Mouse (Mus musculus) regulatory T cell (primary cell): Measurements from ENCODE around the gene Arhgap31.

Experiments
- in situ Hi-C: fragments of 300-600 bp; cut with MboI, MseI; formaldehyde crosslinking; loops from one replicate; pipeline ENCODE4 v1.15.1; 2025; ENCODE audit warnings: high pct_unique_total_duplicates

Arhgap31 gene

GRCm38 (mm10) chr16:38606509-38606908 is 106.6 kb downstream of the Arhgap31 start:
- in situ Hi-C loops, result no loop called here

GRCm38 (mm10) chr16:38602989-38603804 is 109.9 kb downstream of the Arhgap31 start:
- in situ Hi-C loops, result no loop called here

GRCm38 (mm10) chr16:38598986-38599680 is 113.9 kb downstream of the Arhgap31 start:
- in situ Hi-C loops, result no loop called here

GRCm38 (mm10) chr16:38596651-38597050 is 116.4 kb downstream of the Arhgap31 start:
- in situ Hi-C loops, result no loop called here

- in situ Hi-C loops, result no loop called here
These were observed 117.0 kb downstream of the Arhgap31 start for GRCm38 (mm10) chr16:38596099-38596498.

- in situ Hi-C loops, result no loop called here
These were observed 118.6 kb downstream of the Arhgap31 start for GRCm38 (mm10) chr16:38594435-38594834.

- in situ Hi-C loops, result no loop called here
These were observed 120.1 kb downstream of the Arhgap31 start for GRCm38 (mm10) chr16:38592946-38593345.

GRCm38 (mm10) chr16:38592026-38592678 is 120.9 kb downstream of the Arhgap31 start:
- in situ Hi-C loops, result no loop called here

- in situ Hi-C loops, result no loop called here
These were observed 121.6 kb downstream of the Arhgap31 start for GRCm38 (mm10) chr16:38591506-38591905.

GRCm38 (mm10) chr16:38587572-38587971 is 125.5 kb downstream of the Arhgap31 start:
- in situ Hi-C loops, result no loop called here

- in situ Hi-C loops, result no loop called here
These were observed 125.9 kb downstream of the Arhgap31 start for GRCm38 (mm10) chr16:38587163-38587562.

GRCm38 (mm10) chr16:38585186-38585585 is 127.9 kb downstream of the Arhgap31 start:
- in situ Hi-C loops, result no loop called here

- in situ Hi-C loops, result no loop called here
These were observed 128.3 kb downstream of the Arhgap31 start for GRCm38 (mm10) chr16:38584761-38585160.

GRCm38 (mm10) chr16:38571481-38571880 is 141.6 kb downstream of the Arhgap31 start:
- in situ Hi-C loops, result no loop called here

GRCm38 (mm10) chr16:38568192-38568591 is 144.9 kb downstream of the Arhgap31 start:
- in situ Hi-C loops, result loop anchor here (10.0 kb wide), 1 partner anchor 157 kb away; no protein-coding TSS in a partner anchor

GRCm38 (mm10) chr16:38563516-38563915 is 149.6 kb downstream of the Arhgap31 start:
- in situ Hi-C loops, result loop anchor here (10.0 kb wide), 1 partner anchor 161 kb away; no protein-coding TSS in a partner anchor

- in situ Hi-C loops, result loop anchor here (10.0 kb wide), 1 partner anchor 162 kb away; no protein-coding TSS in a partner anchor
These were observed 150.1 kb downstream of the Arhgap31 start for GRCm38 (mm10) chr16:38562968-38563327.

- in situ Hi-C loops, result loop anchor here (10.0 kb wide), 1 partner anchor 162 kb away; no protein-coding TSS in a partner anchor
These were observed 150.7 kb downstream of the Arhgap31 start for GRCm38 (mm10) chr16:38562131-38562967.

GRCm38 (mm10) chr16:38558221-38558748 is 154.8 kb downstream of the Arhgap31 start, which contains the start of gene Tmem39a:
Gene Tmem39a (plus strand): TSS chr16:38558698.
- in situ Hi-C loops, result loop anchor here (5.0 kb wide), 1 partner anchor 36 kb away; the partner anchor contains the start of gene Timmdc1

- in situ Hi-C loops, result loop anchor here (5.0 kb wide), 1 partner anchor 34 kb away; the partner anchor contains the start of gene Timmdc1
These were observed 157.1 kb downstream of the Arhgap31 start for GRCm38 (mm10) chr16:38555988-38556387.
